Mouse (Mus musculus) kidney, adult 8-10 months (tissue): ENCODE results near the gene Lenep.

Experiments used
- DNase-seq, 2 experiments: peaks; one replicate each; pipeline ENCODE4 v3.0.0; 2022

Lenep gene

DNA sequence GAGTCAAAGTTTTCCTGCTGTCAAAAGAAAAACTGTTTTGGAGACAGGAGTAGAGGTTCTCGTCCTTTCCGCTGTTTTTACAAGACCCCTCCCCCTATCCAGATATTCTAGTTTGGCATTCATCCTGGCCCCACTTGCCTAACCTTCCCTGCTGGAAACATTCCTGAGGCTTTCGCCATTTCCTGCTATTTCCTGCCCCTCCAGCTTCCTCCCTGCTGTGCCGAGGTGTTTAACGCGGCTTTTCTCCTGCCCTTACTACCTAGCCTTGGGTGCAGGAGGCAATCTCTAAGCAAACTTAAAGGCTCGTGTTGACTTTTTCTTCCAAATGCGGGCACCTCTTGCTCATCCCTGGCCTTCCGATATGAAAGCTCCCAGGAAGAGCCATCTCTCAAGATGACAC, 17.0 kb upstream of the Lenep start:
- DNase-seq: peak; percentile 61

- DNase-seq: peak; percentile 80 to 87
These were observed 16.3 kb upstream of the Lenep start for GRCm38 (mm10) chr3:89418861-89419250.

- DNase-seq: peak; percentile 97 to 99
These were observed 15.7 kb upstream of the Lenep start, which contains the start of the genes Cks1b and Shc1 for GRCm38 (mm10) chr3:89418170-89418860. TSS of gene Cks1b (minus strand) at chr3:89418383. TSS of gene Shc1 (plus strand) at chr3:89418443.

DNA sequence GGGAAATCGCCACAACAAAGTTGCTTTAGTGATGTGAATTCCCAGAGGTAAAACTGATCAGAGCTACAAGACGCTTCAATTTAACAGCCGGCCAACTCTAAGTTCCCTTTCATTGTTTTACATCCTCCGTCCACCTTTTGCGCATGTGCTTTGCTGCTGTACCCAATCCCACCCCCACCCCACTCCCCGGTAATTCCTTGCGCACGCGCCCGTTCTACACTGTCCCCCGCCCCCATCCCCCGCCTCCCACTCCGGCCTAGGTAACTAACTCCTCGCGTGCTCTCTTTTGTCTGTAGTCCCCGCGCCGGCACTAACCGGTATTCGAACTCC, 15.2 kb upstream of the Lenep start:
- no peak for DNase-seq

- DNase-seq: no peak
These were observed 14.5 kb upstream of the Lenep start for GRCm38 (mm10) chr3:89417131-89417530.

DNA sequence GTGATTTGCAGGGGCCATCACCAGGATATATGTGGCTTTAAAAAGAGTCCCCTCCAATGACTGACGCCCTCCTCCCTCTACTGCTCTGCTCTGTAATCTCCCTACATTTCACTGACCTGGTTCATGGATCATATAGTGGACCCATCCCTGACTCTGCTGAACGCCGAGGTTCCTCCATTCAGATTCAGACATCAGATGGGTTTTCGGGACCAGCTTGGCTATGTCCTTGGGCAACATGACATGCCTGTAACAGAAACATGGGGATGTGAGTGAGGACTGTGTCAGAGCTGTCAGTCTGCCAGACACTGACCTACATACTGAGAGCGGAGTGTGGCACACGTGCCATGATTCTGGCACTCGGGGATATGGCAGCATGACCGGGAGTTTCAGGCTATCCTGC, 13.6 kb upstream of the Lenep start:
- no peak for DNase-seq

GRCm38 (mm10) chr3:89411490-89412393, 9.1 kb upstream of the Lenep start, which contains the start of gene Flad1:
TSS of gene Flad1 (minus strand) at chr3:89411870.
- peak; percentile 100 for DNase-seq

GRCm38 (mm10) chr3:89410864-89411263, 8.3 kb upstream of the Lenep start:
- DNase-seq: no peak

GRCm38 (mm10) chr3:89409701-89410100, 7.1 kb upstream of the Lenep start:
- no peak for DNase-seq

GRCm38 (mm10) chr3:89408448-89408847, 5.9 kb upstream of the Lenep start:
- no peak for DNase-seq

DNA sequence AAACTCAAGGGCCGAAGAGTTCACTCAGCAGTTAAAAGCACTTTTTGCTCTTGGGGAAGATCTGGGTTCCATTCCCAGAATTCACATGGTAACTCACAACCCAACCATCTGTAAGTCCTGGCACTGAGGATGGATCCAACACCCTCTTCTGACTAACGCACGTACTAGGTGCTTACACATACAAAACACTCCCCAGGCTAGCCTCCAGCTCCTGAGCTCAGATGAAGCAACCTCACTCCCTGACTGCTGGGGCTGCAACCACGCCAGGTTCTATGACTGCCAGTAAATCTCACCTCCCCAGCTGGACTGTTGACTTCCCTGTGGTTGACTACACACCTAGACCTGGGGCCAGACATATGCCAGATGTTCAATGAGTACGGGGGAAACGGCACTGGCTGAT, 4.3 kb upstream of the Lenep start:
- no peak for DNase-seq

DNA sequence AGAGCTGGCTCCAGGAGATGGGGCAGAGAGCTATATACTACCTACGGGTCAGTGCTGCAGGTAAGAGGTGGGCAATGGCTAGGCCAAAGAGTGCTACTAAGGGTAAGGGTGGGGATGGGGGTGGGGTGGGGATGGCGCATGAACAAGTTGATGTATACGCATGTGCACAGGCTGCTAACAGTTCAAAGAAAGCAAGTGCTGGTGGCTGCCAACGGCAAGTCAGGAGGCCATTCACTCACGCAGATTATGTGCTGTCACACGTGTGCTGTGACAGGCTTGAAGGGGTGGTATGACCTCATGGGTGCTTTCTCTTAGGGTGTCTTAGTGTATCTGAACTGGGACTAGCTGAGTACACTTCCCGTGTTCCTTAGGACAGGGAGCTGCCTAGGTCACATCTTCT, 1.3 kb downstream of the Lenep start:
- no peak for DNase-seq

- no peak for DNase-seq
These were observed 6.0 kb downstream of the Lenep start for GRCm38 (mm10) chr3:89396654-89397005.

- DNase-seq: peak; percentile 73 to 82
These were observed 6.6 kb downstream of the Lenep start for GRCm38 (mm10) chr3:89395806-89396653.

DNA sequence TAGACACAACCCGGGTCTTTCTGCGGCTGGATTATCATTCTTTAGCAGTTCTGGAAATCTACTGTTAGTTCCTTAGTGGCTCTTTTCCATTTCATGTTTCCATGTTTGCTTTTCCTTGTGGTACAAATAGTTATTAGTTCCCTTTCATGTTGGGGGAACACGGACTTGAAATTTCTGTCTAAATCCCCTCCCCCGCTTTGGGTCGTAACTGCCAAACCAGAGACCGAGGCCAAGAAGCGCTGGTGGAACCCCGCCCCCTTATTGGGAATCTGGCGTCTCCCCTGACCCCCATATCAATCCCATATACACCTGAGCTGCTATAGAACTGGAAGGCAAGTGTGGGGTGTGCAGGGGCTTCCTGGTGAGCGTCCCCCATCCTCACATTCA, 7.2 kb downstream of the Lenep start:
- DNase-seq: no peak

- peak; percentile 92 to 93 for DNase-seq
These were observed 7.7 kb downstream of the Lenep start for GRCm38 (mm10) chr3:89394894-89395256.

- peak; percentile 92 to 95 for DNase-seq
These were observed 8.3 kb downstream of the Lenep start, which contains the start of gene Zbtb7b for GRCm38 (mm10) chr3:89394006-89394893. TSS of gene Zbtb7b (minus strand) at chr3:89394776.

DNA sequence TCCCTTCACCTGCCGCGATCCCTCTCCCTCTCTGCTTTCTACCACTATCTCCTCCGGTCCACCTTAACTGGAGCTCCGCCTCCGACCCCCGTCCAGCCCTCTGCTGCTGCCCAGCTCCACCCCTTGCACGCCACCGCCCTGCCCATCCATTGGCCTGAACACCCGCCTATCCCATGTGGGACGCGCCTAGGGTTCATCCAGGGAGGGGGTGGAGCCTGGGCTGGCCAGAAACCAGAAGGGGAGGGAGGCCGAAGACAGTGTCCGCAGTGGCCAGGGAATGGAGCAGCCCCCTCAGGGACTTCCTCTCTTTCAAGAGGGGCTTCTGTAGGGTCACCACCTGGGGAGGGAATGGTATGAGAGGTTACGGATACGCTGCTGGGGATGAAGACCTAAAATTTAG, 9.0 kb downstream of the Lenep start:
- DNase-seq: peak; percentile 99

DNA sequence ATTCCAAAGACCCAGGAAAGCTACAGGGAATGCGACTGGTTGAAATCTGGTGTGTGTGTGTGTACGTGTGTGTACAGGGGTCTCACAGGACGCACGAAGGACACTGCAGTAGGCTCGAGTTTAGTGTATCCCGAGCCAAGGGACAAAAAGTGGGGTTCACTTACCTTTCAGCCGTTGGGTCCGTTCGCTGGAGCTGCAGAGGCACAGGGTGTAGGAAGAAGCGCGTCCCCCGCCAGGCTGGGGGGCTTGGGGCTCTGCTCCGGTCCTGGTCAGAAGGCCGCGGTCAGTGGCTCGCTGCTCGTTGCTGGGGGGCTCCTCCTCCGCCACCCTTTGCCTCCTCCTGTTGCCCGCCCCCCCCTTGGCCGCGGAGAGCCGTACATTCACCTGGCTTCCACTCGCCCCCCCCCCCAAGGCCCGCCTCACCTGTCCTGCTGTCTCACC, 9.7 kb downstream of the Lenep start:
- peak in 1 of 2 experiments; percentile 52 for DNase-seq

- peak; percentile 74 to 76 for DNase-seq
These were observed 10.7 kb downstream of the Lenep start for GRCm38 (mm10) chr3:89391663-89392511.
